Mouse (Mus musculus) cerebellum, adult 18-20 months (tissue): ENCODE measurements at regions not wholly inside any gene's neighbourhood (a gene's known extent, or its start where the extent isn't known, plus 50 kb on each side); places are given as distances from the start of the nearest gene placed in this dataset.
A peak's percentile ranks its signal among the peaks of the same experiment; 100 is the strongest.
"Not testable (repeated sequence)": the region's sequence is repeated elsewhere in the genome, so short reads cannot be mapped to it uniquely, and the experiment has no call there.

ENCODE experiments used
- DNase-seq, 2 experiments: peaks; one replicate each; pipeline ENCODE4 v3.0.0; 2021

DNA sequence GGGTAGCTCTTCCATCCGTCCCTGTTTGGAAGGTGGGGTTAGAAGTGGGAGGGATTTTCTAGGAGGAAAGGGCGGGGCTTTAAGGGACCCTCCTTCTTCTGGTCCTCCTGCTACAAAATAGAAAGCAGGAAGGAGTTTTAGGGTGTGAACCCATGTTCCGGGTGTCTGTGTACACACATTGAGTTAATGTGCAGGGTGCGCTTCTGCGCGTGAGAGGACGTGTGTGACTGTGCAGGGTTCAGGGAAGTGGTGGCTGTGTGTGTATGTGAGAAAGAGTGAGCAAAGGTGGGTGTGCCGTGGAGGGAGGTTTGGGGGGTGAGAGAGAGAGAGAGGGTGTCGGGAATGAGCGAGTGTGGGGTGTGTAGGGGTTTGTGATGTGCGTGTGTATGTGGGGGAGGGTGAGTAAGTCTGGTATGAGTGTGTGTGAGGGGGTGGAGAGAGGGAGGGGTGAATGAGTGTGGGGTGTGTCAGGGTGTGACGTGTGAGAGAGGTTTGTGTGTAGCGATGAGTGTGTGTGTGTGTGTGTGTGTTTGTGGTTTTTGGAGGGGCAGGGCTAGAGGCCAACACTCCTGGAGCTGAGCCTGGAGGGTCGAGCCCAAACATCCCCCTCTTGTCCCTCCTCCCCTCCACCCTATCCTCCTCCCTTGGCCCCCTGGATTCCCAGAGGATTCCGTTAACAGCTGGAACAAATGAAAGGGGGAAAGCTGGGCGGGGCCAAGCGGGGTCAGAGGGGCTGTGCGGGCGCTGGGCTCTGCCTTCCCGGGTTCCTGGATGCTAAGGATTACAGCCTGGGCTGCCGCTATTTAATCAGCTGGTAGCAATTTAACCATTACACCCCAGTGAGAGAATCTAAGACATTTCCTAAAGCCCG, 95.3 kb upstream of the Med13l start:
- DNase-seq: no peak

DNA sequence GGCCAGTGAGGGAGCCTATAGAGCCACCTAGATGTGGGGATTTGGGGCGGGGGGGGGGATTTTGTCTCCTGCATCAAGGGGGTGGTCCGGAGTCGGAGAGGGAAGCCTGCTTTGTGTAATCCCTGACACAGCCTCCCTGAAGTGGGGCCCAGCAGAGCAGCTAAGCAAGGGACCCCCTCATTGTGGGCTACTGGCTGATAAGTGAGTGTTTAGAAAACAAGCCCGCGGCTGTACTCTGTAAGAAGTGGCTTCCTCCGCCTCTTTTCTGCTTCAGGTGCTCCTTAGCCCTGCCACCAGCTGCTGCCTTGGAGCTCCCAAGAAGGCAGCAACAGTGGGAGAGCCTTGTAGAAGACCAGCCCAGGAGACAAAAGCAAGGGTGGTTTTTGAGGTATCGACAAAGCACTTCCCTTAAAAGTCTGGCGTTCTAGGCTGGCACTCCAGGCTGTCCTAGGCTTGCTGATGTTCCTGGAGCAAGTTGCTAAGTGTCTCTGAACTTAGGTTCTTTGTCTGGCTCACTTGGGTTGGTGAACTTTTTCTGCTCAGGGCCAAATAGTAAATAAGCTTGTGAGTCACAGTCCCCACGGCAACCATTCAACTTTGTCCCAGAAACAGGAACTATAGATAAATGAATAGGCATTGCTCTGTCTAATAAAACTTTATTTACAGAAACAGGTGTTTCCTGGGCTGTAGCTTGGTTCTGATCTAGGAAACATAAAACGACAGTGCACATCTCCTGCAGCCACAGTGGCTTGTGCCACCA, 94.3 kb upstream of the Med13l start:
- no peak for DNase-seq

DNA sequence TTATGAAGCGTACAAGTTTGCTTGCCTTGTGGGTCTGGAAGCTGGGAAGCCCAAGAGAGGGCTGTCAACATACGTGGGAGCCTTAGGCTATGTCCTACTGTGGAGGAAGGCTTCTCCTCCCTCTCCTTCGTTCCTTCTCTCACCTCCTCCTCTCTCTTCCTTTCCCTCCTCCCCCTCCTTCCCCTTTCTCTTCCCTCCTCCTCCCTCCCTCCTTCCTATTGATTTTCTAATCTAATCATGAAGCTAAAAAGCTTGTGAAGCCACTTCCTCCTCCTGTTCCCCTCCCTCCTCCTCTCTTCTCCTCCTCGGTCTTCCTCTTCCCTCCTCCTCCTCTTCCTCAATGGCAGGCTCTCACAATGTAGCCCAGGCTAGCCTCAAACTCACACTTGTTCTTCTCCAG, 91.7 kb upstream of the Med13l start:
- DNase-seq: no peak

DNA sequence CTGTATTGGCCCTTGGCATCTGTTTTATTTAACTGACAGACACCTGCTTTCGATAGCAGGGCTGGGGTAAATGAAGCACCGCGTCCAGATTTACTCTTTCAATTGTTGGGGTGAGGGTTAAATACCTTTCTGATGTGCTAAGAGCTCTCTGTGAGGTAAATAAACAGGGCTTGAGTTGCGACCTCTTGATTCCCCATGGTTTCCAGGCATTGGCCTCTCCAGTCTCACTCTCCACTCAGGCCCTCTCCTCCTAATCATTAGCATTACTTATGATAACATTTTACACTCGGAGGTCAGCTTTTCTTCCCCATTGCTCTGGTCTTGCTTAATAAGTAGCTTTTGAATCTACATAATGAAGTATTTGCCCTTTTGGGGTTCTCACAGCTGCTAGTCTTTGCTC, 88.9 kb upstream of the Med13l start:
- DNase-seq: no peak

DNA sequence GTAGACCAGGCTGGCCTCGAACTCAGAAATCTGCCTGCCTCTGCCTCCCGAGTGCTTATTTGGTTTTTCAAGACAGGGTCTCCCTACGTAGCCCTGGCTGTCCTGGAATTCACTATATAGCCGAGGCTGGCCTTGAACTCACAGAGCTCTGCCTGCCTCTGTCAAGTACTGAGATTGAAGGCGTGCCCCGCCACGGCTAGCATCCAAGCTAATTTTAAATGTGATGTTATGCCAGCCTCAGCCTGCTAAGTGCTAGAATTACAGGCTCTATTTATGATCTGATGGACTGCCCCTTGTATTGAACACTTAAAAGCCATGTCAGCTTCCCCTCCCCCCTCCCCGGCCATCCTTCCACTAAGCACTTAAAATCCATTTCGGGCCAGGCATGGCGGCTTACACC, 88.2 kb upstream of the Med13l start:
- DNase-seq: no peak

DNA sequence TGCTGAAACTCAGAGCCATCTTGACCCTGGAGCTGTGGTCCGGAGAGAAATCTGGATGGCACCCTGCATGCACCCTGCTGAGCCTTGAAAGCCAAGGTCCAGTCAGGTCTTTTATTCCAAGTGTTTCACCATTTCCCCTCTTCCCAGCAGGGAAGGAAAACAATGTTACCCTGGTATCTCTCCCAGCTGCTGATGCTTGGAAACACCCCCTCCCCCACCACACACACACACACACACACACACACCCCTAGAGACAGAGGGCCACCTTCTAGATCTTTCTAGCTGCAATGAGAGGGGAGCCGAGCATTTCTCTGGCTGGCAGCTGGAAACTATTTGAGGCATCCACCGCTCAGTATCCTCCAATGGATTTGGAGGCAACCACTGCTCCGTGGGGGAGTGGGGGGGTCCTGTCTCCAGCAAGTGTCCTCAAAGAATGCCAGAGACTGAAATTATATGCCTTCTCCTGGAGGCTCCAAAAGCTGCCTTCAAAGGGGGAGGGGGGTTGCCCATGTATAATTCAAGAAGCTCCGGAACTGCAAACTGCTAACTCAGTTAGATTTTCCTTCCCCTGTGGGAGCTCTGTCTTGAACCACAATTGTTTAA, 87.2 kb upstream of the Med13l start:
- no peak for DNase-seq

DNA sequence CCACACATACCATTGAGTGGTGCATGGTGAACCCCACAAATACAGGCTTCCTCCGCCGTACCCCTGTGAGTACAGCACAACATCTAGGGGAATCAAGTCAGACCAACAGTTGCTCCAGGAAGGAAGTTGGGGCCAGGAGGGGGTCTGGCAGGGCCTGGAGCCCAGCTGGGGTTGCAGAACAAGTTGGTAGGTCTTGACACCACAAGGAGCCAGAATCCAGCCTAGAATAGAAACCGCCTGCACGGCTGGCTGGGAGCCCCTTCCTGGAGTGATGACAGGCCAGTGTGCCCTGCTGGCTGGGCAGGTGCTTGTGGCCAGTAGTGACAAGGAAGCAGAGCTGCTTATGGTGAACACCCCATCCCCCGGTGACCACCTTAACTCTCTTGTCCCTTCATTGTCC, 83.9 kb upstream of the Med13l start:
- DNase-seq: no peak

DNA sequence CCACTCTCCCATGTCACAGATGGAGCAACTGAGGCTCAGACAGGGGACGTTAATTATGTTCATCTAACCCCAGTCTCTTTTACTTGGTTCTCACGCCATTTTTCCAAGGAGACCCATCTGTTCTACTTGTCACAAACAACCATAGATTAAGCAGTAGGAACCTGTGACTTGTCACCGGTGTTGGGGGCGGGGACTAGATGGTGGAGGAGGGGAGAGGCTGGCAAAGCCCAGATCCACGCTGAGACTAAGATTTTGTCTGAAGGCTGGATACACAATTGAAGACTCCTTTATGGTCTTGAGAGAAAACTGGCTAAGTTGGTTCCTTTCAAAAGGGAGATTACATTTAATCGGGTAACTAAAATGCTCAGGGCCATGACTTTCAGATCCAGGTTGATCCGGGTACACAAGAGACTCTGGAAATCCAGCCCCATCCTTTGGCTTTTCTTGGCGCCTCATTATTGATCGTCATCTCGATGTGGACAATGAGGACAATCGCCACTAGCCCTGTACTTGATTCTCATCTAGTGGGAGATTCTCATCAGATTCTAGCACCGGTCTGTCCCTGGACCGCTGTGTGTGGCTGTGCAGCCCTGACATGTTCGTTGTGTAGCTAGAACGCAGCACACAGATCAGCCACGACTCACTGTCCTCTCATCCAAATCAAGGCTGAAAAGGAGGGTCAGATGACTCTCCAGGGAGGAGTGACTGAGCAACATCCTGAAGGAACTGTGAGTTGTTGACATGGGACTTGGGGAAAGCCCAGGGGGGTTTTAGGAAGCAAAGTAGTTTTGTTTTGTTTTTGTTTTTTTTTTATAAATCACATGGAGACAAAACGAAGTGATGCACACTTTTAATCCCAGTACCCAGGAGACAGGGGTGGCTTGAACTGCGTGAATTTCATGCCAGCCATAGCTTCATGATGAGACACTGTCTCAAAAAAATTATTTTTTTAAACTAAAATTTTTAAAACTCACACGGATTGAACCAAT, 83.1 kb upstream of the Med13l start:
- no peak for DNase-seq

DNA sequence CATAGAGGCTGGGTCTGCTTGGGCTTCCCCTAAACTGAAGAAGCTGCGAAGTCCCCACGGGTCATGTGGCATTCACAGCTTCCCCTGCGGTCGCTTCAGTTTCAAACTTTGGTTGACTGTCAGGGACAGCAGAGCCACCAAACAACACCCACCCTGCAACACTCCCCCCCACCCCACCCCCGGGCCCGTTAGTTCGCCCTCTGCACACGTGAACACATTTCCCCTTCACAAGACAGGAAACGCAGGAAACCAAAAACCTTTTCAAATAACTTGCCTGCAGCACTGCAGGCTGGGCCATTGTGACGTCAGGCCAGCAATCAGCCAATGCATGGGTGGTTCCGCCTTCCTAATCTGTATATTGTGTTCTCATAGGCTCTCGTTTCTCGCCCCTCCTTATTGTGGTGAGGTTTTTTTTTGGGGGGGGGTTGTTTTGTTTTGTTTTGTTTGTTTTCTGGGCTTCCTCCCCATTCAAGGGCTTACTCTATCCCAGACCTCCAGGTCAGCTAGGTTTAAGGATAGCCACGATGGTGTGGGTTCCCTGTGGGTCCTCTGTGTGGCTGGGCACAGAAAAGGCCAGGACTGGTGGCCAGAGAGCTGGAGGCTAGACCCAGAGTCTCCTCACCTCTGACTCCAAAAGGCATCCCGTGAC, 82.2 kb upstream of the Med13l start:
- peak in 1 of 2 experiments; percentile 27 for DNase-seq

DNA sequence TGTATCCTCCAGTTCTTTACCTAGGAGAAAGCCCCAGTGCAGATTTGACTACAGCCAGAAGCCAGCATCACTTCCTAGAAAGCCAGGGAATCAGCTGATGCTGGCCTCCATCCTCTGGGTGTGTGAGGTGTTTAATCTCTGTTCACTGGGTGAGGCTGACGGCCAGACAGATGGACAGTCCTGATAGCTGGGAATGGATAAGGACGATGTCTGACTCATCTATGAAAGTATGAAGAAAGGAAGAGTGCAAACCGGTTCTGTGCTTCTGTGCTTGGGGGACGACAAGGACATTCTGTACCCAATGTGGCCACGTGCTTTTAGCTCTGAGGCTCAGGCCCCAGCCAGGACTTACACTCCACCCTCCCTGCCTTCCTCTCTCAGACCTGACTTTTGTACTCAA, 80.5 kb upstream of the Med13l start:
- DNase-seq: no peak

DNA sequence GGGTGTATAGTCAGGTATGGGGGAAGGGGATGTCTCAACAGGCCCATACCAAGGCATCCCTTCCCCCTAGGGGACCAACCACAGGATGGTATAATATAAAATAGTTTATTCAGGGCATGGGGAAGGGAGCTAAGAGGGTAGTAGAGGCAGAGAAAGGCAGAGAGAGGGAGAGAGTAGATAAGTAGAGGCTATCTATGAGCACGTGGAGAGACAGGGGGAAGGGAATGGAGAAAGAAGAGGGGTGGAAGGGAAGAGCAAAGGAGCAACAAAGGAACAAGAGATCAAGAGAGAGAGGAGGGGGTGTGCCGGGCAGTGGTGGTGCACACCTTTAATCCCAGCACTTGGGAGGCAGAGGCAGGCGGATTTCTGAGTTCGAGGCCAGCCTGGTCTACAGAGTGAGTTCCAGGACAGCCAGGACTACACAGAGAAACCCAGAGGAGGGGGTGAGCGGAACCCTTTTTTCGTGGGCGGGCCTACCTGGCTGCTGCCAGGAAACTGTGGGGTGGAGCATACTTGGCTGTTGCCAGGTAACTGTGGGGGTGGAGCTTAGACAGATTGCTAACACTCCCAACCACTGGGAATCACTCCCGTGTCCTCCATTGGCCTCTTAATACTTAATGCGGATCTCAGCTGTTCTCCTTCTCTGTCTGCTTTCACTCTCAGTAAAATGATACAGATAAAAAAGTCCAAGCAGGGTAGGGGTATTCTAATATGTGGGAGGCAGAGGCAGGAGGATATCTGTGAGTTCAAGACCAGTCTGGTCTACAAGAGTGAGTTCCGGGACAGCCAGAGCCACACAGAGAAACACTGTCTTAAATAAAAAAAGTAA, 79.3 kb upstream of the Med13l start:
- no peak for DNase-seq

DNA sequence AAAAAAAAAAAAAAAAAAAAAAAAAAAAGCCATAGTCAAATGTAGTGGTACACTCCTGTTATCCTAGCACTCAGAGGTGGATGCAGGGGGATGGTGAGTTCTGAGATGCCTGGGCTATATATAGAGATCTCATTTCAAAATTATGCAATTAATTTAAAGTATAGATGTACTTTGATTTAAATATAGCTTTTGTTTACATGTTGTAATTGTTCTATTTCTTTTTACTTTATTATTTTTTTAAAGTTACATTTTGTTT, 78.8 kb upstream of the Med13l start:
- no peak for DNase-seq

DNA sequence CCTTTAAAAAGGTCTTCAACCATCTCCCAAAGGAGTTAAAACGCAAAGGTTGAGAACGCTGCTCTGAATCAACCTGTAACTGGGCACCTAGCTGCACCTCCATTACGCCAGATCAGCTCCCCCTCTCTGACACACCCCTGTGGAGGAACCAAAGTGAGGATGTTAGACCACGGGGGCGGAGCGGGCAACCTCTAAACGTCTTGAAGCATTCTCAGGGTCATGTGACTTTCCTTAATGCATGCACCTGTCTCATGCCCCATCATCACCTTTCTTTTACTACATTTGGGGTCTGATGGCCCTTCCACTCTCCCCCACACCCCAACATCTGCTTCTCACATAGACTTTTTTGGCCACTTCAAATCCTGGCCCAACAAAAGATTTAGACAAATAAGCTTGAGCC, 77.9 kb upstream of the Med13l start:
- DNase-seq: no peak

DNA sequence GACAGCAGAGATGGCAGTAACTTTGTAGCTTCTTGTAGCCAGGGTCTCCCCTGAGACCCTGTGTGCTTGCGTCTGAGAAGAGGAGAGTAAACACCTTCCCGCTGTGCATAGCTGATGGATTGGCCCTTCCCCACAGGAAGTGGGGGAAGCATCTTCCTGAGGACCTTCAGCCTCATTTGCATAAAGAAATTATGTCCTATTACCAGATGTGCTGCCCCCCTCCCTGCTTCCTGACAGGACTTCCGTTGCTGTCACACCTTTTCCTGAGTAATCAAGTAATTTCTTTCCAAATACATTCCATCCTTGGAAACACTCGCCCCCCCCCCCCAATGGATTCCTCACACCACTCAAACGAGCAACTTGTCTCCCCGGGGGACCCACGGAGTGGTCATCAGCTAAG, 77.5 kb upstream of the Med13l start:
- DNase-seq: no peak

DNA sequence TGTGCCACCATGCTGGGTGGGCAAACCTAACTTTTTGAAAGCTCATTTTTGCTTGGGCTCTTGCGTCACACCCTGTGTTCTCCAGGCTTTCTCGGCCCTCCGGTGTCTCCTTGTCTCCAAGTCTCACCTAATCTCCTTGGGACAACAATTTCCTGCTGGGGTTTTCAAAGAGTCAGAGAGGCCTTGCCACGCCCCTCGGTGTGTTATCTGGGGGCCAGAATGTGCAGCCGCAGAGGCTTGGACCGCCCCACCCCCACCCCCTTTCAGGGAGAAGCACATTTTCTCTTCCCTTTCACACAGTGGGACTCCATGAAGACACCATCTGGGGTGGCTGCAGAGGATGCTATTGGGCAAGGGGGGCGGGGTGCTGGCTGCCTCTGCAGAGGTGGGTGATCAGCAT, 76.9 kb upstream of the Med13l start:
- DNase-seq: no peak

DNA sequence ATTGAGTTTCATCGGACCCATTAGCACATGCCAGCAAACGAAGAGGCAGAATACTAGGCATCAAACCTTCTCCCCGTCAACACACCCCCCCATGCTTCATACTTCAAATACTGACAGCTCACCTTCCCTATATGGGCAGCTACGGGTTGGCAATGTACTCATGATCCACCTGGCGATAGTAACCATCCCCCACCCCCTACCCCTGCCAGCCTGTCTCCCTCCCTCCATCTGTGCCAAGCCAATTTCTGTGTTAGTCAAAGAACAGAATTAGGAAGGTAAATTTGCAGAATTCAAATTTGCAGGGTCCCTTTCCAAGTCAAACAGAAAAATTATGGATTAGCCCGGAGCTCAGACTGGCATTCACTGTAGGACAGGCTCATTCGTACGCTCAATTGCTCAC, 75.3 kb upstream of the Med13l start:
- no peak for DNase-seq

DNA sequence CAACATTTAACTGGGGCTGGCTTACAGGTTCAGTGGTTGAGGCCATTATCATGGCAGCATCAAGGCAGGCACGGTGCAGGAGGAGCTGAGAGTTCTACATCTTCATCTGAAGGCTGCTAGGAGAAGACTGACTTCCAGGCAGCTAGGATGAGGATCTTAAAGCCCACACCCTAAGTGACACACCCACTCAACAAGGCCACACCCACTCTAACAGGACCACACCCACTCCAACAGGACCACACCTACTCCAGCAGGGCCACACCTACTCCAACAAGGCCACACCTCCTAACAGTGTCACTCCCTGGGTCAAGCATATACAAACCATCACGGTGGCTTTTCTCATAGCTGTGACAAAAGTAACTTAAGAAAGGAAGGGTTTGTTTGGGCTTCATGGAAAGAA, 68.0 kb upstream of the Med13l start:
- DNase-seq: not testable (repeated sequence)

DNA sequence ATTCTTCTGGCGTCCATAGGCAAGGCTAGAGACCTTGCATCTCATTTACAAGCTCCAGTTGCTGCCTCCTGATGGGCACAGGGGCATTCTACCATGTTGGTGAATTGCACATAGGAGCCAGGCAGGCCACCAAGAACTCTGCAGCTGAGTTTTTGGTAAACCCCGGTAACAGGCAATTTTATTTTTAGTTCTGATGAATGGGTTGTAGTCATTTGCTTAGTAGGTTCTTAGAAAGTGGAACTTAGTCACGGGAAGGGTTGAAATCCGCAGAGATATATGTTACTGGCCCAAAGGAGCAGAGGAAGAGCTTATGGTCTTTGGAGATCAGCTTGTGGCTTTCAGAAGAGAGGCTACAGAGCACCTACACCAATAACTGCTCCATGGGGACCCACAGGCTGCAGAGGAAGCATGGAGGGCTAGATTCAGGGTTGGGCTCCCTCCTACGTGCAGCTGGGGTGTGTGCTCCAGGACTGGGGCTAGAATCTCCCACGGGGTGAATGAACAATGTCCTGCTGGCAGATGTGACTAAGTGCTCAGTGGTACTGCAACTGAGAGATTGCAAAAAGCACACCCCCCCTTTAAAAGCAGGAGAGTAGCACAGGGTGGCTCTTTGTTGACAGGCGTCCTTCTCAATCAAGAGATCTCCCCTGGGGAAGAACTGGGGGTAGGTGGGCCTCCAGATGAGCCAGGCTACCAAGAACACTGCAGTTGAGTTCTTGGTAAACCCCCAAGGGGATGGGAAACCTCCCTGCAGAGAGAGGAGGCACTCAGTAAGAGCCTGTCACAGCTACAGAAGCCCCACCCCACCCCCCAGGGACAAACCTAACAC, 65.6 kb upstream of the Med13l start:
- no peak for DNase-seq

DNA sequence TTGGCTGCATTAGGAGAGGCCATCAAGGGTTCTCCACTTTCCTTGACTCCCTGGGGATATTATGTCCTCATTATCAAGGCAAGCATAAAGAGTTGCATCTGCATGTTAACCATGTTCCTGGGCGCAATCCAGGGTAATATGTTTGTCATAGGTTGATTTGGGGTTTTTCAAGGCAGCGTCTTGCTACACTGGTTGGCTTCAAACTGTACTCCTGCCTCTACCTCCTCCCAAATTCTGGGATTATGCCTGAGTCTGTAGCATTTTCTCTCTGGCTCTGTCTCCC, 65.1 kb upstream of the Med13l start:
- DNase-seq: no peak

DNA sequence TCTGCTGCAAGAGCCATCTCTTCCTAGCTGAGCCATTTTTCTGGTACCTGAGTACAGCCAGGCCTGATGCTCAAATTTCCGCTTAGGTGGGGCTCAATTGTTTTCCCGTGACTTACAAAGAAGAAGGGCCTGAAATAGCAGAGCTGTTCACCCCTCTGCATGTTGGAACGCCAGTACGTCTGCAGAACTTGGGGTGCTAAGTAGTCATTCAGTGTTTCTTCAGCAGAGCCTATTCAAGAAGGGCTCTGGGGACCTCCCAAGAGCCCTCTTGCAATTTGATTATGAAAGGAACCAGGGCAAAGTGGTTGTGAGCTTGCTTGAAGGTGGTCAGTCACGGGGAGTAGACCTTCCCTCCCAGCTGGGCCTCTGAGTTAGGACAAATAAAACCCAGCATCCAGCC, 58.9 kb upstream of the Med13l start:
- DNase-seq: no peak

DNA sequence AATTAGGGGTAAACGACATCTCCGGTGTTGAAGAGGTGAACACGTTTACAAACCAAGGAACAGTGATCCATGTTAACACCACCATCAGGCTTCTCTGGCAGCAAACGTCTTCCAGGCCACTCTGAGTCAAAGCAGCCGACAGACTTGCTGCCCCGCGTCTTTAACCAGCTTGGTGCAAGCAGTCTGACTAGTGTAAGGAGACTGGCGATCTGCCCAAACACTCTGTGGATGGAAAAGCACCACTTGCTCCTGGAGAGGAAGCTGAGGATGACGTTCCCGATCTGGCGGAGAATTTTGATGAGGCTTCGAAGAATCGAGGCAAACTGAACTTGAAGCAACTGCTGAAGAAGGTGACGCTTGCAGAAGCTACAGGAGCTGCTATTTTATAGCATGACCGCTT, 57.5 kb upstream of the Med13l start:
- peak; percentile 4 to 9 for DNase-seq
